Mouse (Mus musculus): Measurements from ENCODE around the gene Chit1. TPM values are rescaled to one million over a fixed set of nuclear protein-coding genes. Genes with fewer than 3 reads are reported as not detected.

The Chit1 gene
- polyA plus RNA-seq (2012; rRNA removed) = 1.6 TPM in 1 of 2 replicates, not detected in the other

DNA sequence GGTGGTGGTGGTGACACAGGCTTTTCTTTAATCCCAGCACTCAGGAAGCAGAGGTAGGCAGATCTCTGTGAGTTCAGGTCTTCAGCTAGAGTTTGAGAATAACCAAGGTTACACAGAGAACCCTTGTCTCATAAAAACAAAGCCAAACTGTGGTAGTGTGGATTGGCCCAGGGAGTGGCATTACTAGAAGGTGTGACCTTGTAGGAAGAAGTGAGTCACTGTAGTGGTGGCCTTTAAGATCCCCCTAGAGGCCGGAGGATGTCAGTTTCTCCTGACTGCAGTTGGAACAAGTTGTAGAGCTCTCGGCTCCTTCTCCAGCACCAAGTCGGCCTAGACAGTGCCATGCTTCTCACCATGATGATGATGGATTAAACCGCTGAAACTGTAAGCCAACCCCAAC, at the start of gene Chit1:
TSS of gene Chit1 (plus strand) at position 264 of the 400 bp plus-strand sequence.
- Histone ChIP-seq H3K4me3 (ENCODE audit: low read depth, low read length) (no peak within 1 kb of the TSS), H3K27me3 (ENCODE audit: control insufficient read depth, insufficient read depth, low read length) (no peaks in the 10 kb centered on the region), H3K4me1 (ENCODE audit: control insufficient read depth, insufficient read depth, insufficient read length, low read length) (peaks cover 5% of the 10 kb centered on the region; the same call in 1 of the 2 replicates), H3K27ac (ENCODE audit: insufficient read depth, low read depth, low read length) (no peak within 1 kb of the TSS), H3K36me3 (ENCODE audit: control insufficient read depth, insufficient read depth, low read length) (no peaks in the 10 kb centered on the region)
- no peak for TF ChIP-seq CTCF (IDR thresholded peaks at IDR 0.05; ENCODE audit: extremely low read depth, insufficient read length, insufficient replicate concordance, low read depth, low read length)
- no peak for TF ChIP-seq POLR2A (IDR thresholded peaks at IDR 0.05; ENCODE audit: low read depth, low read length)
- WGBS = 68% methylated on average over 4 of the region's 4 CpGs

- peaks cover 66% of the 10 kb centered on the region for H3K4me1 ChIP-seq (ENCODE audit: control insufficient read depth, insufficient read depth, insufficient read length, low read length)
Measured at GRCm38 (mm10) chr1:134061915-134062314, 49.1 kb upstream of the Chit1 start.

DNA sequence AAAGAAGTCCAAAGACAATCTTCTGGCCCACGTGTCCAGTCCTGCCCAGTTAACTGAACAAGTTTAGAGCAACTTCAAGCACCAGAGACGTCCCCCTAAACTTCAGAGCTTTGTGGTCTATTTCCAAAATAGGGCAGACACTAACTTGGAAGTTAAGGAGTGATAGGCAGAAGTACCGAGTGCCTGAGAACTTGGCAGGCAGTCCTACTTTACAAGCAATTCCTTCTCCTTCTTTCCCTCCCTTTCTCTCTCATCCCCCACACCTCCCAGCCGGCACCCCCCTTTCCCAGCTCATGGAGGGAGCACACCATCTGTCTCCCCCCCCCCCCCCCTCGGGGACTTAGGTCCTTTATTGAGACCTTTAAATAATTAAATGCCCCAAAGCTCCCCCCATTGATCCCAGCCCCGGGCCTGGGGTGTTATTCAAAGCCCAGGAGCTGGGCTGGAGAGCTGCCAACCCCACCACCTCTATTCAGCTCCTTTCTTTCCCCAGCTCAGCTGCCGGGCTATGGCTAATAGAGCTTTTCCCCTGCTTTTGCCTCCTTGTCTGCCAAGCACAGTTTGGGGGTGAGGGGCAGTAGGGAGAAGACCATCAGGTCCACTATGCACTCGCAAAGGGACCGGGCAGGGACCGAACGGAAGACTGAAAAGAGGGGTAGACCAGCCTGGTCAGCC, 48.5 kb upstream of the Chit1 start:
- peak overlapping the region; percentile 15; the same call in 1 of the 2 replicates for H3K4me3 ChIP-seq (ENCODE audit: low read depth, low read length)
- H3K4me1 ChIP-seq (ENCODE audit: control insufficient read depth, insufficient read depth, insufficient read length, low read length) = peaks cover 69% of the 10 kb centered on the region
- H3K27ac ChIP-seq (ENCODE audit: insufficient read depth, low read depth, low read length) = peak overlapping the region; percentile 96
- H3K36me3 ChIP-seq (ENCODE audit: control insufficient read depth, insufficient read depth, low read length) = no peaks in the 10 kb centered on the region
- TF ChIP-seq CTCF (IDR thresholded peaks at IDR 0.05; ENCODE audit: extremely low read depth, insufficient read length, insufficient replicate concordance, low read depth, low read length) = no peak
- TF ChIP-seq POLR2A (IDR thresholded peaks at IDR 0.05; ENCODE audit: low read depth, low read length) = no peak
- no peaks in the 10 kb centered on the region for H3K27me3 ChIP-seq (ENCODE audit: control insufficient read depth, insufficient read depth, low read length)
- 43% methylated on average over 11 of the region's 11 CpGs for WGBS

More at GRCm38 (mm10) chr1:134061915-134062314, 49.1 kb upstream of the Chit1 start:
- H3K4me3 ChIP-seq (ENCODE audit: low read depth, low read length) = no peak overlapping the region
- no peaks in the 10 kb centered on the region for H3K27me3 ChIP-seq (ENCODE audit: control insufficient read depth, insufficient read depth, low read length)
- 86% methylated on average over 3 of the region's 3 CpGs for WGBS
- H3K27ac ChIP-seq (ENCODE audit: insufficient read depth, low read depth, low read length) = peak overlapping the region; percentile 96
- TF ChIP-seq CTCF (IDR thresholded peaks at IDR 0.05; ENCODE audit: extremely low read depth, insufficient read length, insufficient replicate concordance, low read depth, low read length) (no peak), POLR2A (IDR thresholded peaks at IDR 0.05; ENCODE audit: low read depth, low read length) (no peak)
- H3K36me3 ChIP-seq (ENCODE audit: control insufficient read depth, insufficient read depth, low read length) = no peaks in the 10 kb centered on the region

DNA sequence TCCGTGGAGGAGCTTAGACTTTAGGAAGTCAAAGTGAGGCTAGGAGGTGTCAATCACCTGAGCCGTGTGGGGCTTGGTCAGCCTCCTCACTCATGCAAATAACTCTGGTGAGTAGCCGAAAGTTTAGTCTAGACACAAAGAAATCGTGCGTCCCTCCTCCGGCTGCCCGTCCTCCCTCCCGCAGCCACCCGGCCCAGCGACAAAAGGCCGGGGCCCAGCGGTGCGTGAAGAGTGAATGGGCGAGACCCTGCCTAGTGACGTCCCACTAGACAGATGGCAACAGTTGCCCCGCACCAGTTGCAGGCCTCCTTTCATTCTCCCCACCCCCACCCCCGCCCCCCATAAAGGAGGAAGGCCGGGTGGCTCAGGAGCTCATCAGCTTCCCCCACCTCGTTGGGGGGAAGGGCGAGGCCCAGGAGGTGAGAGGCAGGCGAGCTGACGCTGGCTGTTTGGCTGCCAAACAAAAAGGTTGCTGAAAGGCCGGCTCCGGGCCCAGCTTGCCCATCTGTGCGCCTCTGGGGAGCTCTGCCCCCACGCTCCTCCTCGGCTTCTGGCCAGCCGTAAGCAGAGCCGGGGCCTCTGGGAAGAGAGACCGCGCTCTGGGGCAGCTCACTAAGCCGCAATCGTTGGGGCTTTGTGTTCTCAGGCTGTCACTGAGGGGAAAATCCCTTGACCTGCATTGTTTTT, 47.8 kb upstream of the Chit1 start:
- peak overlapping the region; percentile 32 for H3K4me3 ChIP-seq (ENCODE audit: low read depth, low read length)
- no peaks in the 10 kb centered on the region for H3K27me3 ChIP-seq (ENCODE audit: control insufficient read depth, insufficient read depth, low read length)
- WGBS = 33% methylated on average over 33 of the region's 33 CpGs
- H3K36me3 ChIP-seq (ENCODE audit: control insufficient read depth, insufficient read depth, low read length) = no peaks in the 10 kb centered on the region
- H3K27ac ChIP-seq (ENCODE audit: insufficient read depth, low read depth, low read length) = peak overlapping the region; percentile 88
- H3K4me1 ChIP-seq (ENCODE audit: control insufficient read depth, insufficient read depth, insufficient read length, low read length) = peaks cover 62% of the 10 kb centered on the region
- no peak; the same call in 1 of the 2 replicates for TF ChIP-seq POLR2A (IDR thresholded peaks at IDR 0.05; ENCODE audit: low read depth, low read length)
- TF ChIP-seq CTCF (IDR thresholded peaks at IDR 0.05; ENCODE audit: extremely low read depth, insufficient read length, insufficient replicate concordance, low read depth, low read length) = no peak

GRCm38 (mm10) chr1:134063773-134064125, 47.3 kb upstream of the Chit1 start:
- 57% methylated on average over 9 of the region's 9 CpGs for WGBS
- TF ChIP-seq CTCF (IDR thresholded peaks at IDR 0.05; ENCODE audit: extremely low read depth, insufficient read length, insufficient replicate concordance, low read depth, low read length) (no peak), POLR2A (IDR thresholded peaks at IDR 0.05; ENCODE audit: low read depth, low read length) (no peak)
- peak overlapping the region; percentile 32 for H3K4me3 ChIP-seq (ENCODE audit: low read depth, low read length)
- peaks cover 60% of the 10 kb centered on the region for H3K4me1 ChIP-seq (ENCODE audit: control insufficient read depth, insufficient read depth, insufficient read length, low read length)
- H3K36me3 ChIP-seq (ENCODE audit: control insufficient read depth, insufficient read depth, low read length) = no peaks in the 10 kb centered on the region
- no peaks in the 10 kb centered on the region for H3K27me3 ChIP-seq (ENCODE audit: control insufficient read depth, insufficient read depth, low read length)
- peak overlapping the region; percentile 88 for H3K27ac ChIP-seq (ENCODE audit: insufficient read depth, low read depth, low read length)

DNA sequence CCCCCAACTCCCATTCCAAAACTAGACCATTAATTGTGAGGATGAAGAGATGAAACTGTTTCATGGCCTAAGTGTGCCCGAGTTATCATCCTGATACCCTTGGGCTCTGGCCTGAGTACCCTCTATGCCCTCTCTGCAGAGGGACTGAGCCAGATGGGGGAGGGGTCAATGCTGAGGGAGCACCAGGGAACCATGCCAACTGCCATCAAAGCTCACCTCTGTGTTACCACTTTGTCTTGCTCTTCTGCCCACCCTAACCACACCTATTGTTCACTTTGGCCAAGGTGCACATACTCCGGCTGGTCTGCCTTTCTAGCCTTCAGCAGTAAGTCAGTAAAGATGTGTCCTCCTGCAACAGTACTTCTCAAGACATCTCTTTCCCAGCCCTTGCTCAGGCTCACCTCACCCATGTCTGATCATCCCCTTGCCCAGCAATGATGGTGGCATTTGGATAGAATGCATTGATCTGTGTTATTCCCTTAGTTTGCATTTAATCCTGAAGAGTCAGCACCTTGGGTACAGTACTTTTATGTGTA, 46.7 kb upstream of the Chit1 start:
- no peaks in the 10 kb centered on the region for H3K36me3 ChIP-seq (ENCODE audit: control insufficient read depth, insufficient read depth, low read length)
- no peak overlapping the region for H3K4me3 ChIP-seq (ENCODE audit: low read depth, low read length)
- no peak for TF ChIP-seq CTCF (IDR thresholded peaks at IDR 0.05; ENCODE audit: extremely low read depth, insufficient read length, insufficient replicate concordance, low read depth, low read length)
- no peak for TF ChIP-seq POLR2A (IDR thresholded peaks at IDR 0.05; ENCODE audit: low read depth, low read length)
- H3K4me1 ChIP-seq (ENCODE audit: control insufficient read depth, insufficient read depth, insufficient read length, low read length) = peaks cover 60% of the 10 kb centered on the region
- no peaks in the 10 kb centered on the region for H3K27me3 ChIP-seq (ENCODE audit: control insufficient read depth, insufficient read depth, low read length)
- WGBS = 67% methylated on average over 2 of the region's 2 CpGs
- H3K27ac ChIP-seq (ENCODE audit: insufficient read depth, low read depth, low read length) = peak overlapping the region; percentile 88

GRCm38 (mm10) chr1:134065241-134065809, 45.7 kb upstream of the Chit1 start:
- peak overlapping the region; percentile 88 for H3K27ac ChIP-seq (ENCODE audit: insufficient read depth, low read depth, low read length)
- H3K27me3 ChIP-seq (ENCODE audit: control insufficient read depth, insufficient read depth, low read length) = no peaks in the 10 kb centered on the region
- TF ChIP-seq CTCF (IDR thresholded peaks at IDR 0.05; ENCODE audit: extremely low read depth, insufficient read length, insufficient replicate concordance, low read depth, low read length) = no peak
- peaks cover 58% of the 10 kb centered on the region for H3K4me1 ChIP-seq (ENCODE audit: control insufficient read depth, insufficient read depth, insufficient read length, low read length)
- H3K36me3 ChIP-seq (ENCODE audit: control insufficient read depth, insufficient read depth, low read length) = no peaks in the 10 kb centered on the region
- 5% methylated on average over 4 of the region's 4 CpGs for WGBS
- no peak overlapping the region for H3K4me3 ChIP-seq (ENCODE audit: low read depth, low read length)
